Mouse (Mus musculus) hindbrain, postnatal 0 days (tissue): Measurements from ENCODE around the gene Notch2. TPM values are rescaled to one million over a fixed set of nuclear protein-coding genes. Genes with fewer than 3 reads are reported as not detected.

Experiments used
- ATAC-seq: fragments of 200-750 bp; cut with Nextera tagmentation; 2 replicates; pipeline ENCODE4 v1.8.0; 2017; ENCODE audit warnings: mild to moderate bottlenecking, moderate TSS enrichment, moderate library complexity
- DNase-seq: peaks from one replicate; pipeline ENCODE4 v3.0.0-alpha.2; 2015; ENCODE audit warnings: low spot score
- H3K27ac ChIP-seq: fragments of 300-500 bp; sonication (generic); 2 replicates; pipeline ENCODE4 v1.5.1; 2014; ENCODE audit warnings: mild to moderate bottlenecking
- H3K27me3 ChIP-seq: fragments of 300-500 bp; sonication (generic); 2 replicates; pipeline ENCODE4 v1.6.1; 2014; ENCODE audit warnings: low read length, mixed read lengths; ENCODE audit not compliant: insufficient read depth
- H3K36me3 ChIP-seq: fragments of 300-500 bp; sonication (generic); 2 replicates; pipeline ENCODE4 v1.6.1; 2014; ENCODE audit warnings: low read length, mixed read lengths; ENCODE audit not compliant: insufficient read depth
- H3K4me1 ChIP-seq: fragments of 300-500 bp; sonication (generic); 2 replicates; pipeline ENCODE4 v1.6.1; 2014; ENCODE audit warnings: antibody characterized with exemption, low read length, mixed read lengths; ENCODE audit not compliant: insufficient read depth
- H3K4me2 ChIP-seq: fragments of 300-500 bp; sonication (generic); 2 replicates; pipeline ENCODE4 v1.6.1; 2014; ENCODE audit warnings: low read depth, mild to moderate bottlenecking, low read length, moderate library complexity, mixed read lengths
- H3K4me3 ChIP-seq: fragments of 300-500 bp; sonication (generic); 2 replicates; pipeline ENCODE4 v1.5.1; 2014; ENCODE audit warnings: low read length
- H3K9ac ChIP-seq: fragments of 300-500 bp; sonication (generic); replicated peaks from 2 replicates; pipeline ENCODE4 v1.6.1; 2014; ENCODE audit warnings: mild to moderate bottlenecking, low read length, moderate library complexity, mixed read lengths
- H3K9me3 ChIP-seq: fragments of 300-500 bp; sonication (generic); 2 replicates; pipeline ENCODE4 v1.6.1; 2016; ENCODE audit warnings: low read length, mixed read lengths
- CTCF ChIP-seq: IDR thresholded peaks from 2 replicates; pipeline ENCODE4 v1.5.1; 2016; ENCODE audit warnings: antibody characterized with exemption, control low read depth, low read depth
- WGBS: fragments of 180-500 bp; shearing (Covaris S2); extraction: QIAGEN DNeasy Blood & Tissue Kit; methylation state at CpG from one replicate; pipeline ENCODE4 v1.1.7; 2014; 5-methylcytosine and 5-hydroxymethylcytosine counted together
- polyA plus RNA-seq: library from polyadenylated mRNA; unstranded; fragments of >200 nt; fragmentation: Nextera tagmentation; extraction: Ambion mirVana; gene quantifications from 2 replicates; pipeline ENCODE4 v1.2.1, GENCODE M21; 2015
- total RNA-seq: library from RNA; depleted of rRNA; stranded (reverse); fragments of >200 nt; gene quantifications from 2 replicates; pipeline ENCODE4 v1.2.3, GENCODE M21; 2014

Notch2 gene
- total and polyA plus RNA-seq, 2 experiments from 2014 or later = 9.5 to 44.9 TPM

- no peak for TF ChIP-seq CTCF
- no peak for ATAC-seq
- 74% methylated on average over 3 of the region's 3 CpGs for WGBS
These were observed 56.5 kb downstream of the Notch2 start for GRCm38 (mm10) chr3:98069856-98070255.

GRCm38 (mm10) chr3:98072570-98072969 is 59.2 kb downstream of the Notch2 start:
- no peak for TF ChIP-seq CTCF
- Histone ChIP-seq H3K27ac (no peak overlapping the region), H3K4me2 (no peak overlapping the region), H3K36me3 (no peaks in the 10 kb centered on the region), H3K27me3 (no peaks in the 10 kb centered on the region), H3K9ac (no peak overlapping the region), H3K4me3 (no peak overlapping the region), H3K9me3 (no peaks in the 10 kb centered on the region), H3K4me1 (0 out of 2 replicates have a peak, but pooled peaks cover 4% of the 10 kb centered on the region)
- DNase-seq (no peak), ATAC-seq (0 out of 2 replicates have a peak, but pooled peaks have one; percentile 24)
- 92% methylated on average over 8 of the region's 8 CpGs for WGBS

More at GRCm38 (mm10) chr3:98069856-98070255, 56.5 kb downstream of the Notch2 start:
- H3K4me1 ChIP-seq = 0 out of 2 replicates have a peak, but pooled peaks cover 4% of the 10 kb centered on the region
- DNase-seq = no peak
- H3K9me3 ChIP-seq = no peaks in the 10 kb centered on the region
- H3K27ac ChIP-seq = no peak overlapping the region
- no peaks in the 10 kb centered on the region for H3K36me3 ChIP-seq
- H3K9ac ChIP-seq = no peak overlapping the region
- H3K4me2 ChIP-seq = no peak overlapping the region
- no peak overlapping the region for H3K4me3 ChIP-seq
- no peaks in the 10 kb centered on the region for H3K27me3 ChIP-seq

- H3K36me3 ChIP-seq = no peaks in the 10 kb centered on the region
- no peak for TF ChIP-seq CTCF
- no peak overlapping the region for H3K9ac ChIP-seq
- no peak overlapping the region for H3K27ac ChIP-seq
- no peak overlapping the region for H3K4me2 ChIP-seq
- no peaks in the 10 kb centered on the region for H3K27me3 ChIP-seq
- H3K4me1 ChIP-seq = no peaks in the 10 kb centered on the region
- ATAC-seq = no peak
- no peak for DNase-seq
- WGBS = 91% methylated on average over 4 of the region's 4 CpGs
- H3K9me3 ChIP-seq = no peaks in the 10 kb centered on the region
- H3K4me3 ChIP-seq = no peak overlapping the region
These were observed 60.2 kb downstream of the Notch2 start for GRCm38 (mm10) chr3:98073545-98073944.

GRCm38 (mm10) chr3:98074622-98075231 is 61.4 kb downstream of the Notch2 start:
- Histone ChIP-seq H3K9me3 (no peaks in the 10 kb centered on the region), H3K9ac (no peak overlapping the region), H3K27me3 (no peaks in the 10 kb centered on the region), H3K4me3 (no peak overlapping the region), H3K27ac (no peak overlapping the region), H3K4me1 (no peaks in the 10 kb centered on the region), H3K36me3 (no peaks in the 10 kb centered on the region), H3K4me2 (no peak overlapping the region)
- TF ChIP-seq CTCF = no peak
- WGBS = 58% methylated on average over 6 of the region's 6 CpGs
- DNase-seq = peak; percentile 3
- no peak for ATAC-seq

- 80% methylated on average over 5 of the region's 5 CpGs for WGBS
- Histone ChIP-seq H3K4me1 (no peaks in the 10 kb centered on the region), H3K4me2 (no peak overlapping the region), H3K27me3 (no peaks in the 10 kb centered on the region), H3K27ac (no peak overlapping the region), H3K9ac (no peak overlapping the region), H3K4me3 (no peak overlapping the region), H3K9me3 (no peaks in the 10 kb centered on the region), H3K36me3 (no peaks in the 10 kb centered on the region)
- no peak for TF ChIP-seq CTCF
- DNase-seq = no peak
- ATAC-seq = no peak
These were observed 64.5 kb downstream of the Notch2 start for GRCm38 (mm10) chr3:98077866-98078265.

- no peak for TF ChIP-seq CTCF
- ATAC-seq = no peak
These were observed 65.5 kb downstream of the Notch2 start for GRCm38 (mm10) chr3:98078816-98079215.

GRCm38 (mm10) chr3:98079601-98080215 is 66.4 kb downstream of the Notch2 start:
- ATAC-seq = no peak

More at GRCm38 (mm10) chr3:98078816-98079215, 65.5 kb downstream of the Notch2 start:
- no peak for DNase-seq
- Histone ChIP-seq H3K9me3 (no peaks in the 10 kb centered on the region), H3K27ac (no peak overlapping the region), H3K27me3 (no peaks in the 10 kb centered on the region), H3K9ac (no peak overlapping the region), H3K36me3 (no peaks in the 10 kb centered on the region), H3K4me3 (no peak overlapping the region), H3K4me2 (no peak overlapping the region), H3K4me1 (no peaks in the 10 kb centered on the region)
- WGBS = 83% methylated on average over 1 of the region's 1 CpGs

More at GRCm38 (mm10) chr3:98079601-98080215, 66.4 kb downstream of the Notch2 start:
- Histone ChIP-seq H3K4me2 (no peak overlapping the region), H3K4me3 (no peak overlapping the region), H3K36me3 (no peaks in the 10 kb centered on the region), H3K9me3 (no peaks in the 10 kb centered on the region), H3K27ac (no peak overlapping the region), H3K4me1 (peaks cover 4% of the 10 kb centered on the region; the same call in 1 of the 2 replicates), H3K27me3 (no peaks in the 10 kb centered on the region), H3K9ac (no peak overlapping the region)
- 87% methylated on average over 2 of the region's 2 CpGs for WGBS
- DNase-seq = no peak
- TF ChIP-seq CTCF = no peak
